In genomic region chr11:21370399-21371121, GRCm38 (mm10) we compare ENCODE assay signal across 8 mouse cellular contexts. TPM values are rescaled to one million over a fixed set of nuclear protein-coding genes. Genes with fewer than 3 reads are reported as not detected.
A peak's percentile ranks its signal among the peaks of the same experiment; 100 is the strongest.
DNase-seq lines count a peak whose midpoint lies in the region; ATAC-seq and TF ChIP-seq lines count a peak whose summit lies in the region.

No protein-coding gene starts in this region.

- WGBS in forebrain, embryonic 15.5 days: 1% methylated on average over 65 of the region's 69 CpGs
- under 1% methylated on average over 54 of the region's 69 CpGs for WGBS in lung, adult 2 months
- WGBS in neural tube, embryonic 14.5 days: under 1% methylated on average over 57 of the region's 69 CpGs

- TF ChIP-seq CTCF in lung, adult 2 months (IDR thresholded peaks at IDR 0.05; ENCODE audit: insufficient read depth, low read length): no peak

- H3K4me3 ChIP-seq in forebrain, embryonic 15.5 days: peak overlapping the region; percentile 66
- H3K4me3 ChIP-seq in lung, adult 2 months (replicated peaks; ENCODE audit: extremely low read depth, low read depth, low read length): peak overlapping the region; percentile 90
- H3K4me3 ChIP-seq in neural tube, embryonic 14.5 days (ENCODE audit: low read depth, low read length): peak overlapping the region; percentile 81

- TF ChIP-seq POLR2A in lung, adult 2 months (IDR thresholded peaks at IDR 0.05; ENCODE audit: borderline replicate concordance, extremely low read depth, low read depth, low read length): peak; percentile 51; the same call in 1 of the 2 replicates

- intact Hi-C loops in heart, postnatal 14 days (cut with DNase I): no loop called here

- peak; percentile 94 for ATAC-seq in forebrain, embryonic 15.5 days (replicated peaks)
- ATAC-seq in neural tube, embryonic 14.5 days (ENCODE audit: low read depth): peak; percentile 91

- H3K9ac ChIP-seq in forebrain, embryonic 15.5 days (replicated peaks): peak overlapping the region; percentile 65
- H3K9ac ChIP-seq in neural tube, embryonic 14.5 days (replicated peaks; ENCODE audit: low read depth, low read length): peak overlapping the region; percentile 87

- H3K4me1 ChIP-seq in forebrain, embryonic 15.5 days: peaks cover 24% of the 10 kb centered on the region
- H3K4me1 ChIP-seq in lung, adult 2 months (ENCODE audit: control insufficient read depth, insufficient read depth, low read length): peaks cover 11% of the 10 kb centered on the region
- 0 out of 2 replicates have a peak, but pooled peaks cover 7% of the 10 kb centered on the region for H3K4me1 ChIP-seq in neural tube, embryonic 14.5 days (ENCODE audit: control insufficient read depth, insufficient read depth, low read length)

- no peaks in the 10 kb centered on the region for H3K9me3 ChIP-seq in forebrain, embryonic 15.5 days
- H3K9me3 ChIP-seq in neural tube, embryonic 14.5 days (ENCODE audit: control insufficient read depth, low read length): no peaks in the 10 kb centered on the region

- H3K27me3 ChIP-seq in forebrain, embryonic 15.5 days: no peaks in the 10 kb centered on the region
- H3K27me3 ChIP-seq in neural tube, embryonic 14.5 days (ENCODE audit: control insufficient read depth, insufficient read depth, low read length): no peaks in the 10 kb centered on the region

- H3K27ac ChIP-seq in forebrain, embryonic 15.5 days (replicated peaks): peak overlapping the region; percentile 73
- H3K27ac ChIP-seq in neural tube, embryonic 14.5 days (ENCODE audit: low read depth, low read length): peak overlapping the region; percentile 72

- peak; percentile 53 for DNase-seq in ES-CJ7 (ENCODE audit: low read depth, low spot score)
- peak; percentile 9 for DNase-seq in c-Kit-negative CD71-positive TER-119-positive erythroid progenitor cells, embryonic 14.5 days (ENCODE audit: low read depth, low spot score)
- peak; percentile 84 to 86 for DNase-seq in heart, postnatal 14 days
- DNase-seq in kidney, postnatal 4 days: peak; percentile 90 to 94
- peak; percentile 74 for DNase-seq in lung, adult 2 months
- peak; percentile 81 for DNase-seq in thymus, postnatal 0 days (ENCODE audit: low spot score)

- H3K36me3 ChIP-seq in forebrain, embryonic 15.5 days: no peaks in the 10 kb centered on the region
- H3K36me3 ChIP-seq in neural tube, embryonic 14.5 days (ENCODE audit: control insufficient read depth, insufficient read depth, low read length): no peaks in the 10 kb centered on the region

- H3K4me2 ChIP-seq in forebrain, embryonic 15.5 days (replicated peaks): peak overlapping the region; percentile 65
- peak overlapping the region; percentile 51 for H3K4me2 ChIP-seq in neural tube, embryonic 14.5 days (ENCODE audit: low read depth, low read length)

RNA-seq across cellular contexts. Expression of gene Ugp2, which starts 0.4 kb away (rescaled TPM):
- polyA plus RNA-seq in forebrain, embryonic 15.5 days (2015; fragmentation: Nextera tagmentation; extraction: Ambion mirVana): 53.6 and 56.1 TPM in 2 replicates
- total RNA-seq in heart, postnatal 14 days (2021): 100 to 1,000 TPM; 168 to 175 TPM
- 4.8 and 9.8 TPM in 2 replicates for polyA plus RNA-seq in lung, adult 2 months (2012; rRNA removed)
- 55.7 and 62.2 TPM in 2 replicates for polyA plus RNA-seq in neural tube, embryonic 14.5 days (2014; fragmentation: Nextera tagmentation; extraction: Ambion mirVana)
- polyA plus RNA-seq in thymus, postnatal 0 days (2015; fragmentation: Nextera tagmentation; extraction: Ambion mirVana): 39.9 and 49.9 TPM in 2 replicates

Comparison
In these comparisons a context has a peak if more than half of its experiments do, and no peak if none do; other contexts are left out.
1. Peak in every context shown above with its lines: DNase-seq, ATAC-seq, H3K4me3 ChIP-seq and H3K27ac ChIP-seq.
2. DNase-seq: peak in every context shown above with its lines; median percentile 92 in kidney, postnatal 4 days; 85 in heart, postnatal 14 days; 81 in thymus, postnatal 0 days; 74 in lung, adult 2 months; 53 in ES-CJ7; 9 in c-Kit-negative CD71-positive TER-119-positive erythroid progenitor cells, embryonic 14.5 days.